Mouse (Mus musculus) G1E-ER4 (cell line): Measurements from ENCODE around the gene Gm16506. TPM values are rescaled to one million over a fixed set of nuclear protein-coding genes. Genes with fewer than 3 reads are reported as not detected.
"Not testable (repeated sequence)": the region's sequence is repeated elsewhere in the genome, so short reads cannot be mapped to it uniquely, and the experiment has no call there.

Experiments used
- GATA1 ChIP-seq: IDR thresholded peaks from one replicate; pipeline ENCODE4 v1.8.0; 2012; ENCODE audit warnings: low read length, inconsistent platforms
- polyA plus RNA-seq: library from polyadenylated mRNA; stranded (reverse); fragments of >175 nt; gene quantifications from 2 replicates; pipeline ENCODE4 v1.2.3, GENCODE M21; 2012

The Gm16506 gene
- not detected in 2 replicates for polyA plus RNA-seq

GRCm38 (mm10) chr14:43727385-43727784 lies at the start of gene Gm16506:
Gene Gm16506, minus strand, starts transcription at chr14:43727485.
- TF ChIP-seq GATA1: not testable (repeated sequence)

DNA sequence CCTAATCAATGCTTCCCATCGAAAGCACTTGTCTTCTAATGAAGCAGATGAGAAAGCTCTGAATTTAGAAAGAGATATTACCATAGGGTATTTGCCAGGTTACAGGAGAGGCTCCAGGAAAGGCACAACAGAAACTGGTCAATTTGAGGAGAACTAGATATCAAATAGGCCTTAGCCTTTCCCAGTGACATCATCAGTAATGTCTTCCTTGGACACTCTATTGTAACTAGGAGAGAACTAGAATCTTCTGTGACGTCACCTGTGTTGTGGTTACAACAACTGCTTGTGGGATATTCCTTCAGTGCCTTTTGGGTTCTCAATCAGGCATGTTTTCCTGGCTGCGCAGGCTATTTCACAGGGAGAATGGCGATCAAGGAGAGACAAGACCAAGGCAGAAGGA lies 20.3 kb upstream of the Gm16506 start, which contains the start of gene Gm6526:
Gm6526 (plus strand) TSS at position 301 of the 400 bp plus-strand sequence.
- not testable (repeated sequence) for TF ChIP-seq GATA1

DNA sequence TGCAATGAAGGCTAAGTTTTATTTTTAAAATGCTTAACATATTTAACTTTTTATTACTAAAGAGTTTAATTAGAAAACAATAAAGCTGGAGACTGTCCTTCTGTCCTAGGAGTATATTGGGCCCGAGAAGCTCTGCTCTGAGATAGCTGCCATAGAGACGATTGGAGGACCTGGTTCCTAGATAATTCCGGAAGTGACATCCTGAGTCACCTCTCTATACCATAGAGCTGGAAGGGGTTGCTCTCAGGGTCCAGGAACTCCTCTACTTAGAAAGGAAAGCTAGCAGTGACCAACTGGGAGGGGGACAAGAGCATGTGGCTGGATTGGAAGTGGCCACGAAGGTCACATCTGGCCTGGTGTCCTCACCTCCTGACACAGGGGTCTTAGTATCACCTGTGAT lies 29.7 kb downstream of the Gm16506 start, which contains the start of gene Gm7324:
Gm7324 (plus strand) TSS at position 208 of the 400 bp plus-strand sequence.
- TF ChIP-seq GATA1: not testable (repeated sequence)

- not testable (repeated sequence) for TF ChIP-seq GATA1
Measured at GRCm38 (mm10) chr14:43677099-43677498, 50.2 kb downstream of the Gm16506 start, which contains the start of gene Gm8165. Gene Gm8165, minus strand, starts transcription at chr14:43677199.

Other genes with a start within 250 kb of the Gm16506 start
- gene Gm5799, start 183.9 kb downstream of the Gm16506 start, polyA plus RNA-seq: not detected in 2 replicates
- not detected in 2 replicates for gene Gm17654, start 148.3 kb downstream of the Gm16506 start, polyA plus RNA-seq
- not detected in 2 replicates for gene Gm10375, start 119.5 kb downstream of the Gm16506 start, polyA plus RNA-seq
- gene Gm8165, start 50.3 kb downstream of the Gm16506 start, polyA plus RNA-seq: not detected in 2 replicates
- 2.1 and 10.4 TPM in 2 replicates for gene Gm7324, start 29.7 kb downstream of the Gm16506 start, polyA plus RNA-seq
- 0.14 and 0.17 TPM in 2 replicates for gene Gm6526, start 20.4 kb upstream of the Gm16506 start, polyA plus RNA-seq
- gene Gm8180, start 57.3 kb upstream of the Gm16506 start, polyA plus RNA-seq: not detected in 2 replicates
- gene Ear1, start 148.0 kb upstream of the Gm16506 start, polyA plus RNA-seq: not detected in 2 replicates
- gene Ear10, start 196.1 kb upstream of the Gm16506 start, polyA plus RNA-seq: not detected in 2 replicates
- 0.04 and 0.11 TPM in 2 replicates for gene Gm8113, start 197.9 kb upstream of the Gm16506 start, polyA plus RNA-seq
- gene Ang5, start 229.6 kb upstream of the Gm16506 start, polyA plus RNA-seq: not detected in 2 replicates